Mouse (Mus musculus): ENCODE measurements around the gene Prex1.

Gene Prex1

DNA sequence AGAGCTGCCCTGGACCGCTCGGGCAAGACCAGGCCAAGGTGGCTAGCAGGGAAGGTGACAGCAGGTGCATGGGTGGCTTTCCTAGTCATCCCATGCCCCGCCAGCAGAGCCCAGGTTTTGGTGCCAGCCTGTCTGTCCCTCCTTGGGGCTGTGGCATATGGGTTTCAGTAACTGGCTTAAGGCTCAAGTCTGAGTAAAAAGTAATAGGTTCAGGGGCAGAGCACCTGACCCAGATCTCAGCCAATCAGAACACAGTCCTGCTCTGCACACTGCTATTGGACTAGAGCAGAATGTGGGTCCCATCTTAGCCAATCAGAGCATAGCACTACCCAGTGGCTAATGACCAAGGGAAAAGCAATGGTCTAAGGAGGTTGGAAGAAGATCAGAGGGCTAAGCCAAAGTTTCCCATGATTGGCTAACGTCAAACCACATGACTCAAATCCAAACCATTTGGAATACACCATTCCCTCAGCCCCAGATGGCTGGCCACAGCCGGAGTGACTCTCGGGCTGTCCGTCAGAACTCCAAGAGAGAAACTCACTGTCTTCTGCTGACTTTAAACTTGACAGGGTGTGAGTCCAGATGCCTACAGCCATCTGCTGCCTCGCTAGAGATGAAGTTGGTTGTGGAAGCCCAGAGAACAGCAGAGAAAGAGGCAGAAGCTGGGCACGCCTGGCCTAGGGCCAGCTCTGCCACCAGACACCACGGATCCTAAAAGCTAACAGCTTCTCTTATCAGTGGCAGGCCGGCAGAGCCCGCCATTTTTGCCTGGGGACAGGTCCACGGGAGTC is 80.9 kb downstream of the Prex1 start:
- Histone ChIP-seq H3K27me3 (ENCODE audit: control insufficient read depth, insufficient read depth, low read length, poor library complexity, severe bottlenecking) (no peaks in the 10 kb centered on the region), H3K36me3 (ENCODE audit: control insufficient read depth, insufficient read depth, low read length, poor library complexity, severe bottlenecking) (peaks cover 4% of the 10 kb centered on the region)
- DNase-seq (ENCODE audit: low read depth, low spot score): no peak

- DNase-seq (ENCODE audit: low read depth, low spot score): no peak
- H3K27me3 ChIP-seq (ENCODE audit: control insufficient read depth, insufficient read depth, low read length, poor library complexity, severe bottlenecking): no peaks in the 10 kb centered on the region
- peaks cover 2% of the 10 kb centered on the region; the same call in 1 of the 2 replicates for H3K36me3 ChIP-seq (ENCODE audit: control insufficient read depth, insufficient read depth, low read length, poor library complexity, severe bottlenecking)
These were observed 81.9 kb downstream of the Prex1 start for GRCm38 (mm10) chr2:166631621-166632171.

DNA sequence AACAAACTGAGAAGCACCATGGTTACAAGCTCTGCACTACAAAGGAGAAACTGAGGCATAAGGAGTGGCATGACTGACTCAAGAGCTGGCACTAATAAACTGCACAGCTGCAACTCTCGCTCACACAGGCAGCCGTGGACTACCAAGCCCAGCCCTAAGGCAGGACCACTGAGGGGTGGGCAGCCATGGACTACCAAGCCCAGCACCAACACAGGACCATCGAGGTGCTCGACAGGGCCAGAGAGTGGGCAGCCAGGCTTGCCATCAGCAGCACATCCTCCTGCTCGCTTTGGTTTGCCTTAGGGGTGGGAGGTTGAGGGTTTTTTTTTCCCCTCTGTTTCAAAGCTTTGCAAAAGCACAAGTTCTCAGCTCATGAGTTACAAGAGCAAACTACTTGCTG is 82.4 kb downstream of the Prex1 start:
- peaks cover 2% of the 10 kb centered on the region; the same call in 1 of the 2 replicates for H3K36me3 ChIP-seq (ENCODE audit: control insufficient read depth, insufficient read depth, low read length, poor library complexity, severe bottlenecking)
- no peaks in the 10 kb centered on the region for H3K27me3 ChIP-seq (ENCODE audit: control insufficient read depth, insufficient read depth, low read length, poor library complexity, severe bottlenecking)
- DNase-seq (ENCODE audit: low read depth, low spot score): no peak

DNA sequence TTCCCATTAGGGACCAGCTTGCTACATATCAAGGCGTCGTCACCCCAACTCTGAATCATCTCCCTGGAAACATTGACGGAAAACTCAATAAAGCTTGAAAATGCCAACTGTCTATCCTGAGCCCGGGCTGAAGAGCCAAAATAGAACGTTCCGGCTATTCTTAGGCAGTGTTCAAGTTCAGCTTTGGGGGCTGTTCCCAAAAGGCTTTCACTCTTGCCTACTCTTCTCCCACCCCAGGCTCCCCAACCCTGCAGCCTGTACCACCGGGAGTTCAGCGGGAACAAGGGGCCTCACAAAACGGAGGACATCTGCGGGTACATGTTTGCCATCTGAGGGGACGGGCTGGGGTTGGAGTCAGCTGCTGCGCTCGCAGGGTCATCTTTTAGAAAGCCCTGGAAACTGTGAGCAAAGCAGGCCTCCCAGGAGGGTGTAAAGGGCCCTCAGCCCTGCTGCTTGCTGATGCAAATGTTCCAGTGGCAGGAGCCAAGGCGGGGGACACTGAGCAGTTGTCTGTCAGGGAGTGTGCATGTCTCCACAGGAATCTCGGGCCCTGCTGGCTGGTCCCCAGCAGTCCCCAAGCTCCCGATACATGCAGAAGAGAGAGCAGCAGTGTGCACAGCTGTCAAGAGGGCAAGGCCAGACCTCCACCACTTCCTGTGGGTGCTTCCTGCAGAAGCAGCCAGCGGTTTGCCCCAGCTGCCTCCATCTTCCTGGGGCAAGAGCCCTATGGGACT is 83.5 kb downstream of the Prex1 start:
- Histone ChIP-seq H3K27me3 (ENCODE audit: control insufficient read depth, insufficient read depth, low read length, poor library complexity, severe bottlenecking) (no peaks in the 10 kb centered on the region), H3K36me3 (ENCODE audit: control insufficient read depth, insufficient read depth, low read length, poor library complexity, severe bottlenecking) (peaks cover 2% of the 10 kb centered on the region; the same call in 1 of the 2 replicates)
- DNase-seq (ENCODE audit: low read depth, low spot score): peak; percentile 64

DNA sequence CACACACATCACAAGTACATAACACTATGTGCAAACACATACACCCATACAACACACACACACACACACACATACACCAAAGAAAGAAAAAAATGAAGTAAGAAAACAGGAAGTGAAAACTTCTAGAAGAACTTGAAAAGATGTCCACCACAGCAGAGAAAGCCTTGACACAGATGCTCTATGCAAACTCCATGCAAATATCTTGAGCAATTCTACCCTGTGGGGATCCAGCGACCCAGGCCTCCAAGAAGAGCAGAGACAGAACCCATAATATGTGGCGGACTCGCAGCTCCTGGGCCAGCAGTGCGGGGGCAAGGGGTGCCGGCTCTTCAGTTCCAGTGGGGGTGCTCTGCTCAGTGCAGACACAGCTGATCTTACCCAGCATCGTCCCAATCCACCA is 86.1 kb downstream of the Prex1 start:
- Histone ChIP-seq H3K36me3 (ENCODE audit: control insufficient read depth, insufficient read depth, low read length, poor library complexity, severe bottlenecking) (peaks cover 2% of the 10 kb centered on the region; the same call in 1 of the 2 replicates), H3K27me3 (ENCODE audit: control insufficient read depth, insufficient read depth, low read length, poor library complexity, severe bottlenecking) (no peaks in the 10 kb centered on the region)
- DNase-seq (ENCODE audit: low read depth, low spot score): peak; percentile 88

GRCm38 (mm10) chr2:166625219-166625618 is 88.4 kb downstream of the Prex1 start:
- DNase-seq (ENCODE audit: low read depth, low spot score): peak; percentile 75
- no peaks in the 10 kb centered on the region for H3K36me3 ChIP-seq (ENCODE audit: control insufficient read depth, insufficient read depth, low read length, poor library complexity, severe bottlenecking)

GRCm38 (mm10) chr2:166623081-166623567 is 90.5 kb downstream of the Prex1 start:
- DNase-seq (ENCODE audit: low read depth, low spot score): peak; percentile 50
- no peaks in the 10 kb centered on the region for H3K27me3 ChIP-seq (ENCODE audit: control insufficient read depth, insufficient read depth, low read length, poor library complexity, severe bottlenecking)
- no peaks in the 10 kb centered on the region for H3K36me3 ChIP-seq (ENCODE audit: control insufficient read depth, insufficient read depth, low read length, poor library complexity, severe bottlenecking)

More at GRCm38 (mm10) chr2:166625219-166625618, 88.4 kb downstream of the Prex1 start:
- no peaks in the 10 kb centered on the region for H3K27me3 ChIP-seq (ENCODE audit: control insufficient read depth, insufficient read depth, low read length, poor library complexity, severe bottlenecking)

- Histone ChIP-seq H3K27me3 (ENCODE audit: control insufficient read depth, insufficient read depth, low read length, poor library complexity, severe bottlenecking) (no peaks in the 10 kb centered on the region), H3K36me3 (ENCODE audit: control insufficient read depth, insufficient read depth, low read length, poor library complexity, severe bottlenecking) (no peaks in the 10 kb centered on the region)
- peak; percentile 52 for DNase-seq (ENCODE audit: low read depth, low spot score)
These were observed 91.0 kb downstream of the Prex1 start for GRCm38 (mm10) chr2:166622590-166622989.

DNA sequence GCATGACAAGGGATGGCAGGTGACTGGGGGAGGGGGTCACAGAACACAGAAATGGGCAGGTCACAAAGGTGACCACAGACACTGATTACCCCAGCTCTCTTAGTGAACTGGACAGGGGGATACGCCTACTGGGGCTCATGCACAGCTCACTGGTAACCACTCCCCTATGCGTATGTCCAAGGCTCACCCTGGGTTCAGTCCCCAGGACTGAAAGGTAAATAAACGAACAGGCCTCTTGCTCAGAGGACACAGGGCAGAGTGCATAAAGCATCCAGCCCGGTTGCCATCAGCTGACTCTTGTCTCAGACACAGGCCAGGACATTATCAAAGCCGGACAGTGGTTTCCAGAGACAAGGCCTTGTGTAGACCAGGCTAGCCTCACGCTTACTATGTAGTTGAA is 91.6 kb downstream of the Prex1 start:
- H3K36me3 ChIP-seq (ENCODE audit: control insufficient read depth, insufficient read depth, low read length, poor library complexity, severe bottlenecking): no peaks in the 10 kb centered on the region
- no peaks in the 10 kb centered on the region for H3K27me3 ChIP-seq (ENCODE audit: control insufficient read depth, insufficient read depth, low read length, poor library complexity, severe bottlenecking)
- DNase-seq (ENCODE audit: low read depth, low spot score): no peak

- H3K27me3 ChIP-seq (ENCODE audit: control insufficient read depth, insufficient read depth, low read length, poor library complexity, severe bottlenecking): no peaks in the 10 kb centered on the region
- no peaks in the 10 kb centered on the region for H3K36me3 ChIP-seq (ENCODE audit: control insufficient read depth, insufficient read depth, low read length, poor library complexity, severe bottlenecking)
- peak; percentile 79 for DNase-seq (ENCODE audit: low read depth, low spot score)
These were observed 92.8 kb downstream of the Prex1 start for GRCm38 (mm10) chr2:166620529-166621466.

- Histone ChIP-seq H3K27me3 (ENCODE audit: control insufficient read depth, insufficient read depth, low read length, poor library complexity, severe bottlenecking) (no peaks in the 10 kb centered on the region), H3K36me3 (ENCODE audit: control insufficient read depth, insufficient read depth, low read length, poor library complexity, severe bottlenecking) (no peaks in the 10 kb centered on the region)
- no peak for DNase-seq (ENCODE audit: low read depth, low spot score)
These were observed 93.6 kb downstream of the Prex1 start for GRCm38 (mm10) chr2:166619906-166620490.

- Histone ChIP-seq H3K36me3 (ENCODE audit: control insufficient read depth, insufficient read depth, low read length, poor library complexity, severe bottlenecking) (no peaks in the 10 kb centered on the region), H3K27me3 (ENCODE audit: control insufficient read depth, insufficient read depth, low read length, poor library complexity, severe bottlenecking) (no peaks in the 10 kb centered on the region)
- no peak for DNase-seq (ENCODE audit: low read depth, low spot score)
These were observed 94.4 kb downstream of the Prex1 start for GRCm38 (mm10) chr2:166619270-166619669.

- H3K36me3 ChIP-seq (ENCODE audit: control insufficient read depth, insufficient read depth, low read length, poor library complexity, severe bottlenecking): no peaks in the 10 kb centered on the region
- no peaks in the 10 kb centered on the region for H3K27me3 ChIP-seq (ENCODE audit: control insufficient read depth, insufficient read depth, low read length, poor library complexity, severe bottlenecking)
- DNase-seq (ENCODE audit: low read depth, low spot score): peak; percentile 80
These were observed 95.9 kb downstream of the Prex1 start for GRCm38 (mm10) chr2:166617706-166618105.
